Mouse (Mus musculus): ENCODE measurements around the gene Dab2ip. TPM values are rescaled to one million over a fixed set of nuclear protein-coding genes. Genes with fewer than 3 reads are reported as not detected.

Dab2ip gene
- total and polyA plus RNA-seq, 3 experiments: 0.02 to 2.2 (median 0.16) TPM

- DNase-seq (ENCODE audit: low spot score): no peak
- Histone ChIP-seq H3K36me3 (replicated peaks) (no peaks in the 10 kb centered on the region), H3K4me3 (ENCODE audit: low read depth, low read length) (no peak overlapping the region), H3K27me3 (ENCODE audit: insufficient read depth, low read length) (peaks cover 2% of the 10 kb centered on the region; the same call in 1 of the 2 replicates), H3K4me1 (ENCODE audit: insufficient read depth, low read depth, low read length) (peaks cover 53% of the 10 kb centered on the region), H3K9me3 (replicated peaks) (no peaks in the 10 kb centered on the region)
- ATAC-seq (ENCODE audit: extremely low read depth, insufficient number of reproducible peaks, low FRiP score, poor library complexity, severe bottlenecking): no peak
- no peak for TF ChIP-seq GATA2 (IDR thresholded peaks at IDR 0.05; ENCODE audit: borderline replicate concordance, low read depth, low read length)
- no peak for TF ChIP-seq POLR2AphosphoS5 (IDR thresholded peaks at IDR 0.05; ENCODE audit: insufficient replicate concordance, low read depth, low read length)
- no peak for TF ChIP-seq TAL1 (conservative IDR thresholded peaks at IDR 0.05; ENCODE audit: low read depth, low read length)
- no peak for TF ChIP-seq GATA1 (IDR thresholded peaks at IDR 0.05; ENCODE audit: borderline replicate concordance, low read length)
- no peak for TF ChIP-seq CTCF (IDR thresholded peaks at IDR 0.05; ENCODE audit: low read depth, low read length)
Measured at GRCm38 (mm10) chr2:35512226-35512625, 45.8 kb upstream of the Dab2ip start.

DNA sequence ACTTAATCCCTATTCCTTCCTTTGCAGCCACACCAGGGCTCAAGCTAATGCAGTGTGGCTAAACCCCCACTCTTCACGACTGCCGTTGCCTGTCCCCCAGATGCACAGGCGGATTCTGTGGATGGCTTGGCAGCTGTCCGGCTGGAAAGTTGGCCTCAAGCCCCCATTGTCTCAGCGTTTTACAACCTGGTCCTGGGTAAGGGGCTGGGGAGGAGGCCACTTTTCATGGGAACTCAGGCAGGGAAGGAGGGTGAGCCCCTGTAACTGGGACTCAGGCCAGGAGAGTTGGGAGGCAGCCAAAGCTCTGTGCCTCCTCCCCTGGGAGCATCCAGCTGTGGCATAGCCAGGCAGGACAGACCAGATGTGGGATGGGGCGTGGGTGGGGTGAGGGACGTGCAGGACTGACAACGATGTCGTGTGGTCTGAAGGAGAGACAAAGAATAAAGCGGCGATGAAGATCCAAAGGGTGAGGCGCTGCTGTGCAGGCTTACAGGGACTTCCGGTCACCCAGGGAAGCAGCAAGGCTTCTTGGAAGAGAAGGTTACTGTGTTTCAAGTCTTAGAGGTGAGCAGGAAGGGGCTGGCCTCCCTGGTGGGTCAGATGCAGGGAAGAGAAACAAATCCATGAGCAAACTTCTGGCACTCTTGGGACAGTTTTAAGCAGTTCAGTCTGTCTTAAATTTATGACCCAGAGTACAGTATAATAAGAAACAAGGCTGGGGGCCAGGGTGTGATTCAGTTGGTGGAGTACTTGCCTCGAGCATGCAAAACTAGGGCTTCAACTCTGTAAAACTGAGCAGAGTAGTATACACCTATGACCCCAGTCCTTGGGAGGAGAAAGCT is 43.8 kb upstream of the Dab2ip start:
- Histone ChIP-seq H3K9me3 (replicated peaks) (peaks cover 5% of the 10 kb centered on the region), H3K36me3 (replicated peaks) (no peaks in the 10 kb centered on the region), H3K4me1 (ENCODE audit: insufficient read depth, low read depth, low read length) (peaks cover 33% of the 10 kb centered on the region), H3K4me3 (ENCODE audit: low read depth, low read length) (no peak overlapping the region), H3K27me3 (ENCODE audit: insufficient read depth, low read length) (peaks cover 2% of the 10 kb centered on the region; the same call in 1 of the 2 replicates)
- DNase-seq (ENCODE audit: low spot score) (no peak), ATAC-seq (ENCODE audit: extremely low read depth, insufficient number of reproducible peaks, low FRiP score, poor library complexity, severe bottlenecking) (no peak)
- no peak for TF ChIP-seq POLR2AphosphoS5 (IDR thresholded peaks at IDR 0.05; ENCODE audit: insufficient replicate concordance, low read depth, low read length)
- TF ChIP-seq CTCF (IDR thresholded peaks at IDR 0.05; ENCODE audit: low read depth, low read length): no peak
- no peak for TF ChIP-seq TAL1 (conservative IDR thresholded peaks at IDR 0.05; ENCODE audit: low read depth, low read length)
- TF ChIP-seq GATA1 (IDR thresholded peaks at IDR 0.05; ENCODE audit: borderline replicate concordance, low read length): no peak
- TF ChIP-seq GATA2 (IDR thresholded peaks at IDR 0.05; ENCODE audit: borderline replicate concordance, low read depth, low read length): no peak

DNA sequence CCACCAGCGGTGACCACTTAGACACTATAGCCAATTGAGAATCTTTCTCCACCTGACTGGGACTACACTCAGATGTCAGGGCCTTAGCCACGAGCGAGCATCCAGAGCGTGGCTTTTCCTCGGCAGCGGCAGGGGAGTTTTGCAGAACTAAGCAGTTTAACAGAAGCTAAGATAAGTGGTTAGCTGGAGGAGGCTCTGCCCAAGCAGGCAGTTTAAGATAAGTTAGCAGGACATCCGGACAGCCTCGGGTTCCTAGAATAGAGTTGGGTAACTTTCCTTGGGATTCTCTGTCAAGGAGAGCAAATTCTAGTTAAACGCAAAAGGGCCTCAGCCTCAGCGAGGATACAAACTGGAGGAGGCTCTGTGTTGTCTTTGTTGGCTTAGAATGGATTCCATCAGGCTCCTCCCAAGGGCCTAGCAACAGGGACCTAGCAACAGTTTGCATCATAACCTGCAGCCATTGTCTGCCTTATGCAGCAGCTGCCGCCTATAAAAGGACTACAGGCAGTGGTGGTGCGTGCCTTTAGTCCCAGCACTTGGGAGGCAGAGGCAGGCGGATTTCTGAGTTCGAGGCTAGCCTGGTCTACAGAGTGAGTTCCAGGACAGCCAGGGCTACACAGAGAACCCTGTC is 31.3 kb upstream of the Dab2ip start:
- peaks cover 2% of the 10 kb centered on the region; the same call in 1 of the 2 replicates for H3K9me3 ChIP-seq (replicated peaks)
- peaks cover 20% of the 10 kb centered on the region for H3K4me1 ChIP-seq (ENCODE audit: insufficient read depth, low read depth, low read length)
- no peaks in the 10 kb centered on the region for H3K36me3 ChIP-seq (replicated peaks)
- DNase-seq (ENCODE audit: low spot score) (no peak), ATAC-seq (ENCODE audit: extremely low read depth, insufficient number of reproducible peaks, low FRiP score, poor library complexity, severe bottlenecking) (no peak)
- TF ChIP-seq TAL1 (conservative IDR thresholded peaks at IDR 0.05; ENCODE audit: low read depth, low read length): no peak
- no peak for TF ChIP-seq POLR2AphosphoS5 (IDR thresholded peaks at IDR 0.05; ENCODE audit: insufficient replicate concordance, low read depth, low read length)
- no peak for TF ChIP-seq GATA1 (IDR thresholded peaks at IDR 0.05; ENCODE audit: borderline replicate concordance, low read length)
- TF ChIP-seq CTCF (IDR thresholded peaks at IDR 0.05; ENCODE audit: low read depth, low read length): no peak
- no peak for TF ChIP-seq GATA2 (IDR thresholded peaks at IDR 0.05; ENCODE audit: borderline replicate concordance, low read depth, low read length)
- peaks cover 9% of the 10 kb centered on the region for H3K27me3 ChIP-seq (ENCODE audit: insufficient read depth, low read length)
- no peak overlapping the region for H3K4me3 ChIP-seq (ENCODE audit: low read depth, low read length)

DNA sequence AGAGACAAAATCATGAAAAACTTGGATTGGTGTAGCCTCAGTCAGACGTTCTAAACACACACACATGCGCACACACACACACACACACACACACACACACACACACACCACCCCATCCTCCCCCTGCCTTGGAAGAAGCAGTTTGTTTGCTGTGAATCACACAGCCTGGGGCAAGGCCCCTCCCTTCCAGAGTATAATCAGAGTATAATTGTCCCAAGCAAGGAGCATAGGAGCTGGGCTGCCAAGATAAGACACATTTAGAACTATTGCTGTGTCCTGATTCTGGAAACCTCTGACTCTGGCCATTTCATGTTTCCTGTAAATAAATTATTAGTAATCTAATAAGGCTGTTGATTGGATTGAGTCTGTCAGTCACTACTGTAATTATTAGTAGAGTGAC is 29.0 kb upstream of the Dab2ip start:
- Histone ChIP-seq H3K9me3 (replicated peaks) (peaks cover 7% of the 10 kb centered on the region), H3K4me3 (ENCODE audit: low read depth, low read length) (no peak overlapping the region), H3K27me3 (ENCODE audit: insufficient read depth, low read length) (peaks cover 14% of the 10 kb centered on the region), H3K4me1 (ENCODE audit: insufficient read depth, low read depth, low read length) (peaks cover 20% of the 10 kb centered on the region), H3K36me3 (replicated peaks) (no peaks in the 10 kb centered on the region)
- no peak for TF ChIP-seq POLR2AphosphoS5 (IDR thresholded peaks at IDR 0.05; ENCODE audit: insufficient replicate concordance, low read depth, low read length)
- no peak for TF ChIP-seq CTCF (IDR thresholded peaks at IDR 0.05; ENCODE audit: low read depth, low read length)
- no peak for TF ChIP-seq GATA2 (IDR thresholded peaks at IDR 0.05; ENCODE audit: borderline replicate concordance, low read depth, low read length)
- TF ChIP-seq GATA1 (IDR thresholded peaks at IDR 0.05; ENCODE audit: borderline replicate concordance, low read length): no peak
- no peak for TF ChIP-seq TAL1 (conservative IDR thresholded peaks at IDR 0.05; ENCODE audit: low read depth, low read length)
- ATAC-seq (ENCODE audit: extremely low read depth, insufficient number of reproducible peaks, low FRiP score, poor library complexity, severe bottlenecking) (no peak), DNase-seq (ENCODE audit: low spot score) (no peak)

DNA sequence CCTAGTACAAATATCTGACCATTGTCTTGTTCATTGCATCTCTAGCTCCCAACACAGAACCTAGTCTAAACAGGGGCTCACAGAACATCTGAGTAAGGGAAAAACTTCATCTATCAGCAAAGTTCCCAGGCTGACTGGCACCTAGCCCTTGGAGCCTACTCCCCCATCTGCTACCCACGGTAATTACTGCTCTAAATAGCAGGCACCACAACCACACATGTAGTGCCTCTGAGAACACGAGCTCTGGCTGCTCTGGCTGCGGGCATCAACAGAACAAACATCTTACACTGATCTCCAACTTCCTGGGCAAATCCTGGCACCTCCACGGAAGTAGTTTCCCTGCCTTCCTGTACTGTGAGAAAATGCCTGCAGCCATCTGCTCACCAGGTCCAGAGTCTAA is 28.2 kb upstream of the Dab2ip start:
- Histone ChIP-seq H3K4me3 (ENCODE audit: low read depth, low read length) (no peak overlapping the region), H3K36me3 (replicated peaks) (no peaks in the 10 kb centered on the region), H3K9me3 (replicated peaks) (peaks cover 7% of the 10 kb centered on the region), H3K4me1 (ENCODE audit: insufficient read depth, low read depth, low read length) (peaks cover 20% of the 10 kb centered on the region), H3K27me3 (ENCODE audit: insufficient read depth, low read length) (peaks cover 15% of the 10 kb centered on the region)
- TF ChIP-seq GATA2 (IDR thresholded peaks at IDR 0.05; ENCODE audit: borderline replicate concordance, low read depth, low read length) (no peak), TAL1 (conservative IDR thresholded peaks at IDR 0.05; ENCODE audit: low read depth, low read length) (no peak), GATA1 (IDR thresholded peaks at IDR 0.05; ENCODE audit: borderline replicate concordance, low read length) (no peak), CTCF (IDR thresholded peaks at IDR 0.05; ENCODE audit: low read depth, low read length) (no peak), POLR2AphosphoS5 (IDR thresholded peaks at IDR 0.05; ENCODE audit: insufficient replicate concordance, low read depth, low read length) (no peak)
- no peak for ATAC-seq (ENCODE audit: extremely low read depth, insufficient number of reproducible peaks, low FRiP score, poor library complexity, severe bottlenecking)
- no peak for DNase-seq (ENCODE audit: low spot score)

GRCm38 (mm10) chr2:35530732-35531131 is 27.3 kb upstream of the Dab2ip start:
- H3K4me3 ChIP-seq (ENCODE audit: low read depth, low read length): no peak overlapping the region
- peaks cover 7% of the 10 kb centered on the region for H3K9me3 ChIP-seq (replicated peaks)
- TF ChIP-seq CTCF (IDR thresholded peaks at IDR 0.05; ENCODE audit: low read depth, low read length) (no peak), TAL1 (conservative IDR thresholded peaks at IDR 0.05; ENCODE audit: low read depth, low read length) (no peak), POLR2AphosphoS5 (IDR thresholded peaks at IDR 0.05; ENCODE audit: insufficient replicate concordance, low read depth, low read length) (no peak), GATA2 (IDR thresholded peaks at IDR 0.05; ENCODE audit: borderline replicate concordance, low read depth, low read length) (no peak), GATA1 (IDR thresholded peaks at IDR 0.05; ENCODE audit: borderline replicate concordance, low read length) (no peak)
- ATAC-seq (ENCODE audit: extremely low read depth, insufficient number of reproducible peaks, low FRiP score, poor library complexity, severe bottlenecking) (no peak), DNase-seq (ENCODE audit: low spot score) (no peak)
- no peaks in the 10 kb centered on the region for H3K36me3 ChIP-seq (replicated peaks)
- H3K27me3 ChIP-seq (ENCODE audit: insufficient read depth, low read length): peaks cover 15% of the 10 kb centered on the region
- peaks cover 20% of the 10 kb centered on the region for H3K4me1 ChIP-seq (ENCODE audit: insufficient read depth, low read depth, low read length)

All from G1E (cell line).